Mouse (Mus musculus) c-Kit-positive CD71-positive TER-119-positive erythroid progenitor cells, embryonic 14.5 days (primary cell): ENCODE data around the gene Med13l.

Source experiments
- DNase-seq: peaks from one replicate; pipeline ENCODE4 v3.0.0-alpha.2; 2013; ENCODE audit warnings: low spot score

Gene Med13l

GRCm38 (mm10) chr5:118734455-118734854 is 174.0 kb downstream of the Med13l start:
- no peak for DNase-seq

- no peak for DNase-seq
These were observed 175.3 kb downstream of the Med13l start for GRCm38 (mm10) chr5:118735738-118736137.

- peak; percentile 49 for DNase-seq
These were observed 177.1 kb downstream of the Med13l start for GRCm38 (mm10) chr5:118737548-118737947.

GRCm38 (mm10) chr5:118743067-118743466 is 182.6 kb downstream of the Med13l start:
- no peak for DNase-seq

DNA sequence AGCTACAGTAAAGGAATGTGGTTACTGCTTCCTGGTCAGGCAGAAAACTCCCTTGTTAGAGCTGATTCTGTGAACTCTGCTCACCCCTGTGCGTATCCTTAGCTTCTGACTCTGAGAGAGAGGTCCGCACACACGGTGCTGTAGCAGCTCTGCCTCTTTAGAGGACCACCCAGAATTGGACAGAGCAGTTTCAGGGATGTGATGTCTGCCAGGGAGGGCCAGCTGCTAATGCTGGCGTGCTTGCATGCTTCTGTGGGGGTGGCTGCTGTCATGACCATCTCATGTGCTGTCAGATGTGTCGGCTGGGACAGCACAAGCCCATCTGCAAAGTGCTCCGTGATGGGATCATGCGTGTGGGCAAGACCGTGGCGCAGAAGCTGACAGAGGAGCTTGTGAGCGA is 186.5 kb downstream of the Med13l start:
- DNase-seq = no peak

DNA sequence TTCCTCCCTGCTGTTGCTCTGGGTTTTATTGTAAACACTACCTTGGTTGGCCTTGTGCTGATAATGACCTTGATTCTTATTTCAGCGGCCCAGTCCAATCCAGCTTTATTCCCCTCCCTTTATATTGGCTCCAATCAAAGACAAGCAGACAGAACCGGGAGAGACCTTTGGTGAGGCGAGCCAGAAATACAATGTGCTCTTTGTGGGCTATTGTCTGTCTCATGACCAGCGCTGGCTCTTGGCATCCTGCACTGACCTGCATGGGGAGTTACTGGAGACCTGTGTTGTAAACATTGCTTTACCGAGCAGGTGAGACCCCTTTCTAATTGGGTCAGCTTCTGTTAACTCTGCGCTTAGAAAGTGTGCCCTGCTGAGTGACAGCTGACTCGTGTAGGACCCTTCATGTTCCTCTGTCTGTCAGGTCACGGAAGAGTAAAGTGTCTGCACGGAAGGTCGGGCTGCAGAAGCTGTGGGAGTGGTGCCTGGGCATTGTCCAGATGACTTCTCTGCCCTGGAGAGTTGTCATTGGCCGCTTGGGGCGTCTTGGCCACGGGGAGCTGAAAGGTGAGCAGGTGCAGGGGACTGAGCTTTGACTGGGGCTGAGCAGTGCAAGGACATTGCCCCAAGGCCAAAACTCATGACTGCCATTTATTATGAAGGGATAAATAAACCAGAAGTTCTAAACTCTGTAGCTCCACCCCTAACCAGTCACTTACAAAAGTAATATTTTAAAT is 191.1 kb downstream of the Med13l start:
- DNase-seq = no peak

DNA sequence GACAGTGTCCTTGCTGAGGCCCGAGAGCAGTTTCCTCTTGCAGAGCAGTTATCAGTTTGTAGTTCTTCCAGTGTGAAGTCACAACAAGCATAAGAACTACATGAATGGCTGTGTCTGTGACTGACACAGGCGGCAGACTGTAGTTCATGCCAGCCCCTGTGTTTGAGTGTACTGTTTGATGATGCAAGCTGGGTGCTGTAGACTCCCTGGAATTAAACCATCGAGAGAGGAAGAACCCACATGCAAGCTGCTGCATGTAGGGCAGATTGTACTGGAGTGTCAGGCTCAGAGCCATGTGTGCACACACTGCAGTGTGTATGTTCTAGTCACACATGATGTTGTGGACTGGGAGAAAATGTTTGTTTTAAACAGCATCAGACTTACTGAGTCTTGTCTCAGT is 192.4 kb downstream of the Med13l start:
- DNase-seq = no peak

DNA sequence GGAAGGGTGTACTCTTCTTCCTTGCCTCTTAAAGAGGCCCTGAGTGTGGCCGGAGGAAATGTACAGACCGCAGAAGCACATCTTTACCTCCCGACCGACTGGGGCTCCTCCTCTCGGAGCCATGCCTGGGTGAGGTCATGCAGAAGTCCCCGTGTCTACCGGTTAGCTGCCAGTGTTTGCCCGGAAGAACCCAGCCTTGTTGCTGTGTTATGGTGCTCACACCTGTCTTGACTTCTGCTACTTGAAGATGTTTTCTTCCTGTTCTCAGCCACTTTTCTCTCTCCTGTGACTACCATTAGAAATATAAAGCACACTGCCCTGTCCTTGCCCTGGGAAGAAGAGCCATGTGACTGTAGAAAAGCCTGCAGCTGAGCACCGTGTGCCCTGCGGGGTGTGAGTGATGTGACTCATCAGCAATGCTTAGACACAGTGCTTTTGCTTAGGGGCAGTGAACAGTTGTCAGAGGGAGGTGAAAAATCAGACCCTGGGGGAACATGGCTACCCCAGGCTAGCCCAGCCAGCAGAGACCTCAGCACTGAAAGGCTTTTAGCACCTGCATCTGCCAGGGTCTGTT is 193.1 kb downstream of the Med13l start:
- no peak for DNase-seq

DNA sequence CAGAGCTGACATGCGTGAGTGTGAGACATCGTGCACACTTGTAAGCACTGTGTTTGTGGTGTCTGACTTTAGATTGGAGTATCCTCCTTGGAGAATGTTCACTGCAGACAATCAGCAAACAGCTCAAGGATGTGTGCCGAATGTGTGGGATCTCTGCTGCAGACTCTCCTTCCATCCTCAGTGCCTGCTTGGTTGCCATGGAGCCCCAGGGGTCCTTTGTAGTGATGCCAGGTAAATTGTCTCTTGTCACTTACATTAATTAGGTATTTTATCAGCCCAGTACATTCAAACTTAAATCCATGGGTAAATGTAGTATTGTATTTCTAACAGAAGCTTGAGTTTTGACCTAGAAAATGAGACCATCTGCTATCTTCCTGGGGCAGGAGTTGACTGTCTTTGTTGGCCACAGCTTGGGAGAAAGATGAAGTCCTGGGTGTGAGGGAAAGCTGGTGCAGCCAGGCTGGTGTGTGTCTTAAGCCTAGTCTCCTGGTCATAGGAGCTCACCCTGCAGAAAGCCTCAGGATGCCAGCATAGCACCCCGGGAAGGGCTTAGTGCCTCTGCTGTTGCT is 193.8 kb downstream of the Med13l start:
- DNase-seq = no peak

- DNase-seq = no peak
These were observed 195.6 kb downstream of the Med13l start for GRCm38 (mm10) chr5:118756078-118756477.

DNA sequence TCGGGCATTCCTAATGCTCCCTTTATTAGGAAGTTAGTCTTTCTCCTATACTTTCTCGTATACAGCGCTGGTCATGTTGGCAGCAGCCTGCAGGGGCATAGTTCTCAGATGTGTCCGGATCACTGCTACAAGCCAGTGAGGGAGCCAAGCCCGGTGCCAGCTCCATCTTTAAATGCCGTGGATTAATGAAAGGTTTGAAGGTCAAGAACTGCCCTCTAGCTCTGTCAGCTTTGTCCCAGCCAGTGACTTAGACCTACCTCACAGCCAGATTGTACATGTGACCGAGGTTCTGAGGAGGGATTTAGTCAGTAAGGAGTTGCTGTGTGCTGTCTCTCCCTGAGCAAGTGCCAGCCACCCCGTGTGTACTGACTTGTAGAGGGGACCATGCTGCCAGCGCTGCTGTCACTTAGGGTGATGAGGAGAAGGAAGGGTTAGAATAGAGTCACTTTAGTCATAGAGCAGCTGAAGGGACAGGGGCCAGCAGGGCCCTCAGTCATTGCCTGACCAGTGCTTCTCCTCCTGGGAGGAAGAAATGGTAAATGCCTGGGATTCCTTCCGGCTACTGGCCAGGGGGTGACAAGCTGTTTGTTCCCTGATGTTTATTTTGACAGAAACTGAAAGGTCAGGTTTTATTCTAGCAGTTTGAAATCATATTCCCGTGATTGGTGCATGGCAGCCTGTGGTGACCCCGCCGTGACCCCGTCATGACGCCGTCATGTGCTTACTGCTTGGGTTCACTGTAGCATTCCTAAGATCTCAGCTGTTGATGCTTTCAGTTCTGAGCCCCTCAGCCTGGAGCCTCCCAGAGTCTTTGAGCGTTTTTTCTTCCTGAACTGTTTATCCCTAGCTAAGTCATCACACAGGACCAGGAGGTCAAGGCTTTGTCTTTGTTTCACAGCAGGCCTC is 197.2 kb downstream of the Med13l start:
- DNase-seq = no peak

- no peak for DNase-seq
These were observed 200.5 kb downstream of the Med13l start for GRCm38 (mm10) chr5:118760986-118761385.

DNA sequence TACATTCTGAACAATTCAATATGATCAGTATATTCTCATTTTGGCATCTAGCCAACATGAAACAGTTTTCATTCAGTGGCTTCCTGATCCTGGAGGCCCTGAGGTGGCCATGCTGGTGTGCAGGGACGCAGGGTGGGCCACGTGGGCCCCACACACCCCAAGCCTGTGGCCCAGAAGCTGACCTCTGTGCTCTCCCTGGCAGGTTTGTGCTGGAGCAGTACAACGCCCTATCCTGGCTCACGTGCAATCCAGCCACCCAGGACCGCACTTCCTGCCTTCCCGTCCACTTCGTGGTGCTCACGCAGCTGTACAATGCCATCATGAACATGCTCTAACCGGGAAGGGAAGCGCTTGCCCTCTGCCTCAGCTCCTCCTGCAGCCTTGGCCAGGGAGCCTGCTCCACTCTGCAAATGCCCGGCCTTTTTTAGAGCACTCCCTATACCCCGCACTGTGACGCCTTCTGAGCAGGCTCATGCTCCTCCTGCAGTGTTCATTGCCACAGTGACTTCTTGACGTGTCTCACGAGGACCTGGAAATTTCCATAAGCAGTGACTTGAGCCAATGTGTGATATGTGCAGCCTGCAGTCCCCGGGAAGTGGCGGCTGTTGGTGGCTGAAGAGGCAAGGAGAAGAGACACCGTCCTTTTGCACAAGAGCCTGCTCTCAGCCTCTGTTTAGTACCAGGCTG is 202.2 kb downstream of the Med13l start:
- DNase-seq = no peak

DNA sequence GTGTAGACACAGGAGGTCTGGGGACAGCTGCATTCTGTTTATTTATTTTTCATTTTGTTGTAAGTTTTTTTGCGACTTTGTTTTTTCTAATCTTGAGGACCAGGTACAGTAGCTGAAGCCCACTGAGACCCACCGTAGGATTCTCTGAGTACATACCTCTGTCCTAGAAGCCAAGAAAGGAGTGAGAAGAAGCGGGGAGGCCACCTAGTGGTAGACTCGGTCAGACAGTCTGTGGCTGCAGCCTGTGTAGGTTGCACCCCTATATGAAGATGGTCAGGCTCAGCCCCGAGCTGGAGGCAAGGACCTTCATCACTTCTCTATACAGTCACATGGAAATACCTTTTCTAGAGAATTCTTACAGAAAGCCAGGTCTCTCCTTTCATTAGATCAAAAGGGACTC is 202.9 kb downstream of the Med13l start:
- peak; percentile 12 for DNase-seq

DNA sequence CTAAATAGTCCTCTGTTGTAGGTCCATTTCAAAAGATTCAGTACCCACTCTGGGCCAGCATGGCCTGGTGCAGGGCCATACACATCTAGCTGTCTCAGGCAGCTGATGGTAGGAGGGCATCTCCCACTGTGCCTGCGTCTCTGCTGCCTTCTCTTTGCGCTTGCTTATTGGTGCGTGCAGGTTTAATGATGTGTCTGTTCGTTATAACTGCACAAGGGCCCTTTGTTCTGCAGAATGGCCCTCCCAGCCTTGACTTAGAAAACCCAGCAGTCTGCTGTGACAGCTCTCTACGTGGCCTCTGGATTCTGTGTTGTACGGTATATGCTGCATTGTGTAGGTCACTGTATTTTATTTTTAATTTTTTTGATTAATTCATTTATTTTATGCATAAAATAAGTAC is 208.7 kb downstream of the Med13l start:
- no peak for DNase-seq

DNA sequence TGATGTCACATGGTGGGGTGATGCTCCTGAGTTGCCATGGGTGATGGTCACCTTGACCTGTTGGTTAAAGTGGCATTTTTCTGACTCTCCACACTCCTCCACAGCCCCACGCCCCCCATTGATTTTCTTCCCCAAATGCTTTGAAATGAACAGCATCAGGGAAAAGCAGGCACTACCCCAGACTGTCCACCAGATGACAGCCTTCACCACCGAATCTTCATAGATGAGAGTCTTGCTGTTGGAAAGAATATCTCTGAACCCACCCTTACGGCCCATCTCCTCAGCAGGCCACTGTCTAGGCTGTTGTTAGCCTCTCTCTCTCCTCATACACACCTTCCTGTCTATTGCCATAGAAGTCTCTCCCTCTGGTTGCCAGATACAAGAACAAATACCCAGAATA is 213.4 kb downstream of the Med13l start:
- peak; percentile 12 for DNase-seq

DNA sequence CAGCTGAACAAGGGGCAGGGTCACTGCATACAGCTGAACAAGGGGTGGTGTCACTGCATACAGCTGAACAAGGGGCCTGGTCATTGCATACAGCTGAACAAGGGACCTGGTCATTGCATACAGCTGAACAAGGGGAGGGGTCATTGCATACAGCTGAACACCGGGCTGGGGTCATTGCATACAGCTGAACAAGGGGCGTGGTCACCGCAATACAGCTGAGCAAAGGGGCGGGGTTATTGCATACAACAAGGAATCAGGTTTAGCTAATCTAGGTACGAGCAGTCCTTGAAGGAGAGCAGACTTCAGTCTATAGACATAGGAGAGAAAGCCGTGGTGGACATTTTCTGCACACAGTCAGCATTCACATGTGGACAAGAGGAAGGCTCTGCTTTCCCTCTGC is 215.9 kb downstream of the Med13l start:
- no peak for DNase-seq

DNA sequence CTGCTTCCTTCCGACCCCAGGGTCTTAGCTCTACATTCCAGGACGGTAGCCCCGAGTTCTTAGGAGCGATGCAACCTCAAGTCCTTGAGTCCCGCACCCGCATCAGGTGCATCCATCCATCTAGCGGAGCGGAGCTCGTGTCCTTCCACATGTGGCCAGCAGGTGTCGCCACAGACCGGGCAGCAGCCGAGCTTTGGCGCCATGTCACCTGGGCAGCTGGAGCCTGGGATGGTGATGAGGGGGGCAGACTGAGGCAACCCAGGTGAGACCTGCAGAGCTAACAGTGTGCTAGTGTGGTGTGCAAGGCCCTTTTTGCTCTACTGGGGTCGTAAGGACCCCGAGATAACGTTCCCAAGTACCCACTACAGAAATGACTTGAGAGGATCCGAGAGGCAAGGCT is 221.1 kb downstream of the Med13l start:
- DNase-seq = peak; percentile 34

DNA sequence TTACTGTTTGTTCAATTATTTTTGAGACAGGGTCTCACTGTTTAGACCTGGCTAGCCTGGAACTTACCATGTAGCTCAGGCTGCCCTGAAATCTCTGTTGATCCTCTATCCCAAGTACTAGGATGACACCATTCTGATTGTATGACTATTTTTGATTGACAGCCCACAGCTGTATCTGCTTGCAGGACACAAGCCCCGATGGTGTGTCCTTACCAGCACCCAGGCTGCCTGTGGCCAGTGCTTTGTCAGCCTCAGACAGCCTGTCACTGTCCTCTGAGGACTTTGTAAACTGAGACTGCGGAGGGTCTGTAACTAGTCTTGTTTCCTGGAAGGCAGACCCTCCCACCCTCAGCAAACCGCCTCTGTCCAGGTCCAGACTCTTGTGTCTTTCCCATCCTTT is 221.7 kb downstream of the Med13l start:
- DNase-seq = no peak

DNA sequence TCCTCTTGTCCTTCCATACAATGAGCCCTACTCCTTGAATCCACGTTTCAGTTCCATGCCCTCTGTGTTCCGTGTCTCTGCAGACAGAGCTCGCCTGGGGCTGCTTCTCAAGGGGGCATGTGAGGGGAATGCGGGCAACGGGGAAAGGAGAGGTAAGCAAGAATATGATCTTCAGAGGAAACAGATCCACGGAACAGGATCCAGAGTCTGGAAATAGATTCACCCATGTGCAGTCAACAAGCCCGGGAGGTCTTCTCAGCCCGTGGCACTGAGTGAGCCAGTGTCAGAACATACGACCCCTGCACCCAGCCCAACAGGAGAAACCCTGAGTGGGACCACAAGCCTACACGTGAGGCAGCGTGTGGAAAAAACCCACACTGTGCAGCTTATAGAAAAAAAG is 228.7 kb downstream of the Med13l start:
- no peak for DNase-seq

DNA sequence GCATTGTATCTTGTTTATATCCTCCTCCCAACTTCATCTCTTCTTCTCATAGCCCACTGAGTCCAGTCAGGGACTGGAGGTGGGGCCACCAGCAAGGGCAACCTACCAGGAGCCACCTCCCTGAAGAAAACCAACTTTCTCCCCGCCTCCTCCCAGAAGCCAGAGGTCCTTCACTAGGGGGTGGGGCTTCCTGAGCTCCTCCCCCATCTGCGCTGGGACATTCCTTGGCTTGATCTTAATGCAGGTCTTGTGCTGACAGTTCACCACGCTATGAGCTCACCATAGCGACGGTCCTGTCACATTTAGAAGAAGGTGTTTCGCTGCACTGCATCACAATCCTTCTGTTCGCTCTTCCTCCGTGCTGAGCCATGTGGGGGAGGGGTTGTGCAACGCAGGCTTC is 229.3 kb downstream of the Med13l start:
- no peak for DNase-seq

DNA sequence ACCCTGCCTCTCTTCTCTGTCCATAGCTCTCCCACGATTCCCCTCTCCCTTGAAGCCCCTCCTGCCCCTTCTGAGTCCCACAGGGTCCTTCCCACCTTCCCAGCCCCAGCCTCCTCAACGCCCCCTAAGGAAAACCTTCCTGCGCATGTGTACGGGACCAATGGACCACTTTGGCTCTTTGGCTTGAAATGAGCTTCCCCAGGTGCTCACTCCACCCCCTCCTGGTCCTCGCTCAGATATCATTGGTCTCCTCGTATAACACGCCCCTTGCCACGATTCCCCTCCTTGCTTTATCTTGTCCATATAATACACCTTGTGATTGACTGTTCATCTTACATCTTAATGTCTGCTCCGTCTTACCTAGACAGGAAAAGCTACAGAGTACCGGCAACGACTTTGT is 237.3 kb downstream of the Med13l start:
- DNase-seq = no peak
